Mouse (Mus musculus) ES-E14 (cell line): ENCODE measurements at regions not wholly inside any gene's neighbourhood (a gene's known extent, or its start where the extent isn't known, plus 50 kb on each side); places are given as distances from the start of the nearest gene placed in this dataset.

Experiments used
- CHD2 ChIP-seq: IDR thresholded peaks from 2 replicates; pipeline ENCODE4 v1.6.1; 2014; ENCODE audit warnings: mild to moderate bottlenecking, low read depth, low read length, inconsistent platforms
- MAFK ChIP-seq: IDR thresholded peaks from 2 replicates; pipeline ENCODE4 v1.6.1; 2014; ENCODE audit warnings: mild to moderate bottlenecking, low read depth, low read length, inconsistent platforms; ENCODE audit not compliant: insufficient read depth

DNA sequence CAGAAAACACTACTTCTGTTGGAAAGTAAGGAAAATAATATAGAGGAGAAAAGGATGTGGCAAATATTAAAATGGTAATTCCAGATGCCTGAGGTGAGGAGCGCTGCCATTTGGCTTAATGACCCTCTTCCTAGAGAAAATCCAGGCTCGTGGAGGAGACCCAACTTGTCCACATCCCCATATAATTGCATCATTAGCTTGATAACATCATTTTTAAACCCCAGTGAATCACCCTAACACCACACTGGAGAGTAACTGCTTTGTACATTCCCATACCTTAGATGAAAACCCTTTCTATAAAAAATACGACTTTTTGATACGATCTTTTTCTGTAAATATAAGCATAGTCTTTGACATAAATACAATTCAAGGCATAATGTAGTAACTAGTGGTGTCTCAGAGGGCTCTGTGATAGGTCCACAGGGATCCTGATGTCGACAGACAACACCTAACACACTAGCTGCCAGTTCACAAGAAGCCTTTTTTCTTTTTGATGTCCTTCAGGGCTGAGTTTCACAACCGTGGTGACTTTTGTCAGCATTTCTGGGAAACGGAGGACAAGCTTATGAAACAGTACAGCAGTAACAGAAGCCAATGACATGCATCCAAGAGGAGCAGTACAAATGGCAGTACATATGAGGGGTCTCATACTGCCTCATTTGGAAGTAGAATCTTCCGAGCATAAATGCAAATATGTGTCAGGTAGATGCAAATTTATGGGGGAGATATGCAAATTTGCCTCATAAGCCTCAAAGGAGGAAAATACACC is 174.8 kb upstream of the Rreb1 start:
- TF ChIP-seq CHD2 (no peak), MAFK (no peak)
